Mouse (Mus musculus): ENCODE results near the gene Hspbap1.
A peak's percentile ranks its signal among the peaks of the same experiment; 100 is the strongest.

Gene Hspbap1

DNA sequence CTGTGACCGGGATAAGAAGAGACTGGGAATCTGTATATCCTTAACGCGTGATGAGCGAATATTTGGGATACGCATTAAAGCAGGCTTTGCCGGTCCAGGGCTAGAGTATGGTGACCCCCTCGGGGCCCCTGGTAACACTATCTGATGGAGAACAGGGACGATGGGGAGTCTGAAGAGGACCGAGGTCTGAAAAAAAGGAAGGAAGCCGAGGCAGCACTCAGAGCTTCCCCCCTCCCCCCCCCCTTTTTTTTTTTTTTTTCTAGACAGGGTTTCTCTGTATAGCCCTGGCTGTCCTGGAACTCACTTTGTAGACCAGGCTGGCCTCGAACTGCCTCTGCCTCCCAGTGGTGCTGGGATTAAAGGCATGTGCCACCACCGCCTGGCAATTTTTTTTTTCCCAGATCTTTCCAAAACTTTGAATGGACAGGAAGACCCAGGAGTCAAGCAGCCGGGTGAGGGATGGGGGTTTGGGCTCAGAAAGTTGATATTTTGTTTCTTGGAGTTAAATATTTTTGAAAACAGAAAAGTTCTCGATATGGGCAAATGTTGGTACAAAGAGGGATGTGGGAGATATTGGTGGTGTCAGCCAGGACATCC lies 102.3 kb downstream of the Hspbap1 start:
- no peak for DNase-seq (ENCODE audit: low spot score)

DNA sequence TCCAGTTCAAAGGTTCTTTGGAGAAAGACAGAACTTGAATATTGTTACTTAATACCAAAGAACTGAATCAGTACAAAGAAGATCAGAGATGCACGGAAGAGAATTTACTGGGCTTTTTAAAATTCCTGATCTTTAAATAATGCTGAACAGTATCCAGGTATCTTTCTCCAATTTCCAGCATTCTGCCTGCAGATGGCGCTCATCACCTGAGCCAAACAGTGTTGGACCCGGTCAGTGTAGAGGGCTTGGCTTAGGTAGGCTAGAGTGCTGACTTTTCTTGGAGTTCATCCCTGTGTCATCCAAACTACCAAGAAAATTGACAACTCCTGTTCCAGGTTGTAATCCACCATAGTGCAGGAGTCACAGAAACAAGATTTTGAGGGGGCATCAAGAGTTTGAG lies 104.2 kb downstream of the Hspbap1 start:
- DNase-seq (ENCODE audit: low spot score) = peak; percentile 35

Measured in layer of hippocampus, adult 11-12 months (tissue).